Mouse (Mus musculus): ENCODE measurements around the gene Lnpk. TPM values are rescaled to one million over a fixed set of nuclear protein-coding genes. Genes with fewer than 3 reads are reported as not detected.

The Lnpk gene
- polyA plus RNA-seq, 1 experiment from 2014 or later: 19.1 TPM

Other genes with a start within 250 kb of the Lnpk start
- gene Evx2, start 80.1 kb upstream of the Lnpk start, polyA plus RNA-seq (2015; fragmentation: Nextera tagmentation; extraction: Ambion mirVana): not detected in 2 replicates
- 0.20 TPM in 1 of 2 replicates, not detected in the other for gene Hoxd13, start 88.9 kb upstream of the Lnpk start, polyA plus RNA-seq (2015; fragmentation: Nextera tagmentation; extraction: Ambion mirVana)
- gene Hoxd12, start 95.6 kb upstream of the Lnpk start, polyA plus RNA-seq (2015; fragmentation: Nextera tagmentation; extraction: Ambion mirVana): 0.05 and 0.11 TPM in 2 replicates
- gene Hoxd11, start 100.1 kb upstream of the Lnpk start, polyA plus RNA-seq (2015; fragmentation: Nextera tagmentation; extraction: Ambion mirVana): 0.17 TPM in 1 of 2 replicates, not detected in the other
- 0.21 TPM in 1 of 2 replicates, not detected in the other for gene Hoxd10, start 112.5 kb upstream of the Lnpk start, polyA plus RNA-seq (2015; fragmentation: Nextera tagmentation; extraction: Ambion mirVana)
- 0.41 and 0.53 TPM in 2 replicates for gene Hoxd9, start 118.3 kb upstream of the Lnpk start, polyA plus RNA-seq (2015; fragmentation: Nextera tagmentation; extraction: Ambion mirVana)
- 1.7 and 2.8 TPM in 2 replicates for gene Hoxd8, start 125.2 kb upstream of the Lnpk start, polyA plus RNA-seq (2015; fragmentation: Nextera tagmentation; extraction: Ambion mirVana)
- 7.4 and 9.2 TPM in 2 replicates for gene Hoxd3, start 132.5 kb upstream of the Lnpk start, polyA plus RNA-seq (2015; fragmentation: Nextera tagmentation; extraction: Ambion mirVana)
- 0.29 and 0.39 TPM in 2 replicates for gene Hoxd4, start 132.5 kb upstream of the Lnpk start, polyA plus RNA-seq (2015; fragmentation: Nextera tagmentation; extraction: Ambion mirVana)
- 0.10 and 0.13 TPM in 2 replicates for gene Gm28230, start 147.3 kb upstream of the Lnpk start, polyA plus RNA-seq (2015; fragmentation: Nextera tagmentation; extraction: Ambion mirVana)
- not detected in 2 replicates for gene Hoxd1, start 183.5 kb upstream of the Lnpk start, polyA plus RNA-seq (2015; fragmentation: Nextera tagmentation; extraction: Ambion mirVana)
- 86.4 and 93.0 TPM in 2 replicates for gene Mtx2, start 246.4 kb upstream of the Lnpk start, polyA plus RNA-seq (2015; fragmentation: Nextera tagmentation; extraction: Ambion mirVana)